Mouse (Mus musculus) kidney, adult 11 months (tissue): Measurements from ENCODE around the gene Nol4l.
A peak's percentile ranks its signal among the peaks of the same experiment; 100 is the strongest.

Experiments used
- DNase-seq: peaks from one replicate; pipeline ENCODE4 v3.0.0; 2022

Nol4l gene

GRCm38 (mm10) chr2:153442720-153443119, 87.1 kb downstream of the Nol4l start:
- no peak for DNase-seq

GRCm38 (mm10) chr2:153441228-153441627, 88.5 kb downstream of the Nol4l start:
- DNase-seq: no peak

GRCm38 (mm10) chr2:153440755-153441154, 89.0 kb downstream of the Nol4l start:
- DNase-seq: peak; percentile 59

- DNase-seq: peak; percentile 70
Measured at GRCm38 (mm10) chr2:153437306-153437659, 92.5 kb downstream of the Nol4l start.

- peak; percentile 87 for DNase-seq
Measured at GRCm38 (mm10) chr2:153436641-153437305, 93.0 kb downstream of the Nol4l start.

- peak; percentile 89 for DNase-seq
Measured at GRCm38 (mm10) chr2:153434880-153435831, 94.6 kb downstream of the Nol4l start.

GRCm38 (mm10) chr2:153433859-153434258, 95.9 kb downstream of the Nol4l start:
- no peak for DNase-seq

- no peak for DNase-seq
Measured at GRCm38 (mm10) chr2:153432492-153432891, 97.3 kb downstream of the Nol4l start.

- no peak for DNase-seq
Measured at GRCm38 (mm10) chr2:153430571-153430970, 99.2 kb downstream of the Nol4l start.

GRCm38 (mm10) chr2:153428485-153428884, 101.3 kb downstream of the Nol4l start:
- no peak for DNase-seq

GRCm38 (mm10) chr2:153426931-153427330, 102.8 kb downstream of the Nol4l start:
- no peak for DNase-seq

- DNase-seq: no peak
Measured at GRCm38 (mm10) chr2:153425998-153426670, 103.6 kb downstream of the Nol4l start.

- no peak for DNase-seq
Measured at GRCm38 (mm10) chr2:153425124-153425844, 104.5 kb downstream of the Nol4l start.

GRCm38 (mm10) chr2:153424557-153424956, 105.2 kb downstream of the Nol4l start:
- no peak for DNase-seq

- no peak for DNase-seq
Measured at GRCm38 (mm10) chr2:153423113-153423512, 106.7 kb downstream of the Nol4l start.

GRCm38 (mm10) chr2:153422051-153422450, 107.7 kb downstream of the Nol4l start:
- peak; percentile 53 for DNase-seq

- no peak for DNase-seq
Measured at GRCm38 (mm10) chr2:153421233-153421632, 108.5 kb downstream of the Nol4l start.

- DNase-seq: no peak
Measured at GRCm38 (mm10) chr2:153418381-153418780, 111.4 kb downstream of the Nol4l start.

- DNase-seq: no peak
Measured at GRCm38 (mm10) chr2:153417841-153418240, 111.9 kb downstream of the Nol4l start.

GRCm38 (mm10) chr2:153414607-153415006, 115.2 kb downstream of the Nol4l start:
- no peak for DNase-seq

- no peak for DNase-seq
Measured at GRCm38 (mm10) chr2:153412563-153412962, 117.2 kb downstream of the Nol4l start.

GRCm38 (mm10) chr2:153411557-153411956, 118.2 kb downstream of the Nol4l start:
- no peak for DNase-seq

- DNase-seq: no peak
Measured at GRCm38 (mm10) chr2:153408971-153409370, 120.8 kb downstream of the Nol4l start.
